Mouse (Mus musculus) myocyte (in vitro differentiated cells): ENCODE results near the gene Phf11c.

ENCODE experiments used
- CEBPB ChIP-seq: IDR thresholded peaks from 2 replicates; pipeline ENCODE4 v1.6.1; 2011; ENCODE audit warnings: mild to moderate bottlenecking, moderate library complexity; ENCODE audit not compliant: poor library complexity, insufficient read depth, severe bottlenecking
- E2F4 ChIP-seq: IDR thresholded peaks from one replicate; pipeline ENCODE4 v1.6.1; 2011; ENCODE audit warnings: mild to moderate bottlenecking, control low read depth, moderate library complexity; ENCODE audit not compliant: insufficient read depth
- MAX ChIP-seq: IDR thresholded peaks from one replicate; pipeline ENCODE4 v1.6.1; 2011; ENCODE audit warnings: low read depth, mild to moderate bottlenecking, control low read depth
- MYOD1 ChIP-seq, 3 experiments: IDR thresholded peaks; one replicate each; pipeline ENCODE4 v1.6.1; 2011; ENCODE audit warnings: control low read depth in 2 of 3, low read depth in 2 of 3, mild to moderate bottlenecking in 2 of 3, moderate library complexity in 1 of 3; ENCODE audit not compliant: insufficient read length in 2 of 3, control insufficient read depth in 1 of 3
- POLR2A ChIP-seq: IDR thresholded peaks from one replicate; pipeline ENCODE4 v1.6.1; 2011; ENCODE audit warnings: low read depth, mild to moderate bottlenecking, control low read depth, moderate library complexity; ENCODE audit not compliant: insufficient read length
- POLR2AphosphoS2 ChIP-seq: IDR thresholded peaks from one replicate; pipeline ENCODE4 v1.6.1; 2011; ENCODE audit warnings: low read depth, control low read depth; ENCODE audit not compliant: insufficient read length
- REST ChIP-seq: IDR thresholded peaks from one replicate; pipeline ENCODE4 v1.6.1; 2011; ENCODE audit warnings: mild to moderate bottlenecking, control low read depth, moderate library complexity; ENCODE audit not compliant: insufficient read depth, insufficient read length
- TCF12 ChIP-seq: IDR thresholded peaks from one replicate; pipeline ENCODE4 v1.6.1; 2011; ENCODE audit warnings: mild to moderate bottlenecking, control low read depth; ENCODE audit not compliant: poor library complexity, insufficient read depth, severe bottlenecking
- USF1 ChIP-seq: IDR thresholded peaks from one replicate; pipeline ENCODE4 v1.6.1; 2011; ENCODE audit warnings: low read depth, mild to moderate bottlenecking, control low read depth, moderate library complexity

DNA sequence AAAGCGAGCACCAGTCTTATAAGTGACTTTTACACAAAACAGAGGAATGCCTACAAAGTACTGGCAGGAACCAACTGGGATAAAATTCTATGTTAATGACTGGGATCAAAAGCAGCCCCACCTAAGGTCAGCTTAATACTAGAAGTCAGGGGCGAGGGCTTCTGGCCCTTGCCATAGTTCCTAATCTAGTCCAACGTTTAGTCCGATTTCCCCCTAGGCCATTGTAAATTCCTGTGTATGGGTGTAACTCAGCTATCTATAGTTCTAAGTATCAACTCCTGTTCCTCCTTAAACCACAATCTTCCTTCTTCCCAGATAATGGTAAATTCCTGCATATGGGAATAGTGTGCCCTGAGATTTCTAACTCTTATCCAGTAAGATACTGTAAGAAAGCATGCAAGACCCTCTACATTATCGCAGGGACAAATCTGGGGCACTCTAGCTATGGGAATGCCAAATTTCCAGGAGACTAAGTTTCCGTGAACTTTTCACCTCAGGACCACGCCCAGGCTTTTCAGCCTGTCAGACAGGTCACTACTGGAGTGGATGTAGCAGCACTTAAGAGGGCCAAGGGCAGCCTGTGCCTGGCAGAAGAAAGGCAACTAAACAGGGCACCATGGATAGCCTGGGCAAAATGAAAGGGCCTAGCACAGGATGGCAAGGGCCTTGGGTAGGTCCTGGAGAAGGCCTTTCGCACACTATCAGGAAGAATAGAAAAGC is 28.6 kb downstream of the Phf11c start:
- TF ChIP-seq MAX (no peak), POLR2A (no peak), E2F4 (no peak), POLR2AphosphoS2 (no peak), CEBPB (no peak), USF1 (no peak), REST (no peak), TCF12 (no peak), MYOD1 (IDR thresholded peaks at IDR 0.05; ENCODE audit: control insufficient read depth in 1 of 3, insufficient read length in 2 of 3, low read depth in 2 of 3) (no peak)
